ENCODE assay signal across 8 mouse cellular contexts in the genomic region with DNA sequence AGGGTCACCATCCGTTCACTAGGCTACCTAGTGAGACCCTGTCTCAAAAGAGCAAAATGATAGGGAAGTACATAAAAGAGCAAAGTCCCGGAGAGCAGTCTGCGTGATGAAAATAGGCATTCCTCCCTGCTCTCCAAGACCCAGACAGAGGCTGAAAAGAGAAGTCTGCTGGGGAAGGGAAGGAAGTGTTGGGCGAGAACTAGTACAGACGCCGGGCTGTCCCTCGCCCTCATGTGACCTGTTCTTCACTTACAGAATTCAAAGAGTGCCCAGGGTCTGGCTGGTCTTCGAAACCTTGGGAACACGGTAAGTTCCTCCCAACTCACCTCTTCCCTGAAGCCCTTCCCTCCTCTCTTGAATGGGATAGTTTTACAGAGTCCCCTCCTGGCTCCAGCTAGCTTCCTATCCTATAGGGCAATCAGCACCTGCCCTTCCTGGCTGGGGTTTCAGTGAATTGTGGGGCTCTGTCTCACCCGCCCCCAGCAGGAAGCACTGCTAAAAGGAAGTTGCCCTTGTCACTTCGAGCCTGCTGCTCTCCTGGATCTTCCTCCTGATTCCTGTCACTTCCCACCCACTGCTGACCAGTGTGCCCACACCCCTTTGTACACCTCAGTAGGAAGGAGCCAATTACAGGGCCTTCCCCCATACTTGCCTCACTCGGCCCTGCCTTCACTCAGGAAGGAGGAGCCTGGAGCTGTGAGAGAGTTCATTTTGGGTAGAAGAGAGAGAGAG. TPM values are rescaled to one million over a fixed set of nuclear protein-coding genes. Genes with fewer than 3 reads are reported as not detected.
DNase-seq lines count a peak whose midpoint lies in the region; ATAC-seq and TF ChIP-seq lines count a peak whose summit lies in the region.

No protein-coding gene starts in this region.

- H3K27me3 ChIP-seq in splenic B cell, adult 2 months (ENCODE audit: control insufficient read depth, insufficient read depth, low read length, poor library complexity, severe bottlenecking), result no peaks in the 10 kb centered on the region

- no peak for TF ChIP-seq CTCF in left cerebral cortex, adult 2 months (IDR thresholded peaks at IDR 0.05)

- intact Hi-C loops in left cerebral cortex, adult 2 months (cut with DNase I), result loop anchor here (10.0 kb wide), 1 partner anchor 344 kb away; the partner anchor contains the start of gene Nectin1

- H3K27ac ChIP-seq in left cerebral cortex, adult 2 months, result peak overlapping the region; percentile 96

- H3K36me3 ChIP-seq in splenic B cell, adult 2 months (ENCODE audit: control insufficient read depth, insufficient read depth, low read length, poor library complexity, severe bottlenecking), result no peaks in the 10 kb centered on the region

- ATAC-seq in hematopoietic stem cell, adult 5-6 weeks (replicated peaks in 1 of 2; ENCODE audit: insufficient read depth in 1 of 2, low FRiP score in 2 of 2, low TSS enrichment in 1 of 2, low read depth in 1 of 2, poor library complexity in 2 of 2, severe bottlenecking in 2 of 2), result peak; percentile 63 to 64

- peak overlapping the region; percentile 16; the same call in 1 of the 2 replicates for H3K4me3 ChIP-seq in left cerebral cortex, adult 2 months

- DNase-seq in left cerebral cortex, adult 2 months (ENCODE audit: extremely low spot score in 1 of 2, low spot score in 2 of 2), result no peak
- no peak for DNase-seq in left cerebral cortex, adult 8-10 months (ENCODE audit: low spot score in 2 of 2)
- DNase-seq in MEL-GATA-1-ER (ENCODE audit: extremely low read depth, low read depth), result peak; percentile 67
- DNase-seq in splenic B cell, adult 2 months (ENCODE audit: low read depth, low spot score), result peak; percentile 29
- no peak for DNase-seq in right cerebral cortex, postnatal 4 days
- DNase-seq in spleen, postnatal 4 days (ENCODE audit: low spot score in 2 of 2), result no peak
- DNase-seq in neural tube, embryonic 10.5 days (ENCODE audit: extremely low spot score, low spot score), result no peak

RNA-seq across cellular contexts. Expression of gene Mfrp, which starts 12.5 kb away (rescaled TPM):
- total RNA-seq in left cerebral cortex, adult 2 months (2021), result 1 to 10 TPM in 1 of 2 experiments, under 1 TPM in 1; 0.82 to 1.6 TPM
- 1 to 10 TPM in 2 of 4 experiments, under 1 TPM in 2; 0.30 to 3.6 (median 0.95) TPM for total RNA-seq in left cerebral cortex, adult 8-10 months (2022)
- total RNA-seq in hematopoietic stem cell, adult 5-6 weeks (2017), result not detected in 2 replicates

RNA-seq across cellular contexts. Expression of gene C1qtnf5, which starts 18.0 kb away (rescaled TPM):
- 10 to 100 TPM; 14.2 to 15.3 TPM for total RNA-seq in left cerebral cortex, adult 2 months (2021)
- 10 to 100 TPM; 24.1 to 32.7 (median 26.3) TPM for total RNA-seq in left cerebral cortex, adult 8-10 months (2022)
- not detected in 2 replicates for total RNA-seq in hematopoietic stem cell, adult 5-6 weeks (2017)

RNA-seq across cellular contexts. Expression of gene Usp2, which starts 22.2 kb away (rescaled TPM):
- 100 to 1,000 TPM in 1 of 2 experiments, 10 to 100 TPM in 1; 99.3 to 120 TPM for total RNA-seq in left cerebral cortex, adult 2 months (2021)
- total RNA-seq in left cerebral cortex, adult 8-10 months (2022), result 100 to 1,000 TPM; 118 to 172 (median 123) TPM
- 2.0 and 3.0 TPM in 2 replicates for total RNA-seq in hematopoietic stem cell, adult 5-6 weeks (2017)

RNA-seq across cellular contexts. Expression of gene Gm49380, which starts 24.3 kb away (rescaled TPM):
- total RNA-seq in left cerebral cortex, adult 2 months (2021), result under 1 TPM in 1 of 2 experiments, not detected in 1; 0.56 TPM
- total RNA-seq in left cerebral cortex, adult 8-10 months (2022), result under 1 TPM in 2 of 4 experiments, not detected in 2; 0.67 to 0.78 TPM
- not detected in 2 replicates for total RNA-seq in hematopoietic stem cell, adult 5-6 weeks (2017)

RNA-seq across cellular contexts. Expression of gene Rnf26, which starts 24.3 kb away (rescaled TPM):
- 10 to 100 TPM; 32.7 to 33.1 TPM for total RNA-seq in left cerebral cortex, adult 2 months (2021)
- 10 to 100 TPM; 26.9 to 33.4 (median 30.6) TPM for total RNA-seq in left cerebral cortex, adult 8-10 months (2022)
- total RNA-seq in hematopoietic stem cell, adult 5-6 weeks (2017), result 10.8 and 13.0 TPM in 2 replicates

Comparison
In these comparisons a context has a peak if more than half of its experiments do, and no peak if none do; other contexts are left out.
1. DNase-seq: peak in MEL-GATA-1-ER (single experiment) and splenic B cell, adult 2 months (single experiment); none in left cerebral cortex, adult 2 months (0 of 2), left cerebral cortex, adult 8-10 months (0 of 2), right cerebral cortex, postnatal 4 days (single experiment), spleen, postnatal 4 days (0 of 2) and neural tube, embryonic 10.5 days (single experiment).
2. RNA of gene C1qtnf5, which starts 18.0 kb away (total RNA-seq): 24.1 to 32.7 TPM in left cerebral cortex, adult 8-10 months and 14.2 to 15.3 TPM in left cerebral cortex, adult 2 months; not detected in hematopoietic stem cell, adult 5-6 weeks; every median in the first group is over 10 times any median in the second.
3. RNA of gene Usp2, which starts 22.2 kb away (total RNA-seq): 118 to 172 TPM in left cerebral cortex, adult 8-10 months and 99.3 to 120 TPM in left cerebral cortex, adult 2 months; 2.0 to 3.0 TPM in hematopoietic stem cell, adult 5-6 weeks; every median in the first group is over 10 times any median in the second.